Mouse (Mus musculus): ENCODE results near the gene Rabggta.

DNA sequence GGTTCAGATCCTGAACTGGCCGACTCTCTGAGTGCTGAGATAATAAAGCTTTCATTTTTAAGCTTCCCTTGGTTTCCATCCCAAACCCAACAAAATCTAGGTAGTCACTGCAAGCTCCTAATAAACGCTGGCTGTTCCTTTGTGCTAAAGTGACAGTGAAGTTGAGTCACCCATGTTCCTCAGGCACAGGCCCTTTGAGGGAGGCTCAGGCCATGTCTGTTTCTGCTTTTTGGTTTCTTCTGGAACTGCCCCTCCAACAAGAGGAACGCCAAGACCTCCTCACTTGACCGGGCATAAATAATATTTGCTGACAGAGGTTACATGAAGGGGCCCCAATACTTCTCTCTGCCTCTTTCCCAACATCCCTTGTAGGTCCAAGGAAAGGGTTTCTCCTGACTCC lies 13.7 kb upstream of the Rabggta start:
- TF ChIP-seq CEBPB (IDR thresholded peaks at IDR 0.05; ENCODE audit: insufficient read depth, poor library complexity, severe bottlenecking), result no peak
- no peak for TF ChIP-seq POLR2A (IDR thresholded peaks at IDR 0.05; ENCODE audit: insufficient read length, low read depth)
- TF ChIP-seq POLR2AphosphoS2 (IDR thresholded peaks at IDR 0.05; ENCODE audit: insufficient read length, low read depth), result no peak
- TF ChIP-seq SRF (IDR thresholded peaks at IDR 0.05; ENCODE audit: control insufficient read depth, insufficient read length, low read depth), result no peak
- no peak for TF ChIP-seq E2F4 (IDR thresholded peaks at IDR 0.05; ENCODE audit: insufficient read depth)
- no peak for TF ChIP-seq MYOG (IDR thresholded peaks at IDR 0.05; ENCODE audit: control insufficient read depth in 1 of 3, insufficient read depth in 1 of 3, insufficient read length in 2 of 3, low read depth in 2 of 3)
- TF ChIP-seq USF1 (IDR thresholded peaks at IDR 0.05; ENCODE audit: low read depth), result no peak
- no peak for TF ChIP-seq TCF12 (IDR thresholded peaks at IDR 0.05; ENCODE audit: insufficient read depth, poor library complexity, severe bottlenecking)
- no peak for TF ChIP-seq REST (IDR thresholded peaks at IDR 0.05; ENCODE audit: insufficient read depth, insufficient read length)
- TF ChIP-seq MAX (IDR thresholded peaks at IDR 0.05; ENCODE audit: low read depth), result no peak
- no peak for TF ChIP-seq MYOD1 (IDR thresholded peaks at IDR 0.05; ENCODE audit: control insufficient read depth in 1 of 3, insufficient read length in 2 of 3, low read depth in 2 of 3)

All from myocyte (in vitro differentiated cells).